ENCODE assay signal across 8 mouse cellular contexts in the genomic region with DNA sequence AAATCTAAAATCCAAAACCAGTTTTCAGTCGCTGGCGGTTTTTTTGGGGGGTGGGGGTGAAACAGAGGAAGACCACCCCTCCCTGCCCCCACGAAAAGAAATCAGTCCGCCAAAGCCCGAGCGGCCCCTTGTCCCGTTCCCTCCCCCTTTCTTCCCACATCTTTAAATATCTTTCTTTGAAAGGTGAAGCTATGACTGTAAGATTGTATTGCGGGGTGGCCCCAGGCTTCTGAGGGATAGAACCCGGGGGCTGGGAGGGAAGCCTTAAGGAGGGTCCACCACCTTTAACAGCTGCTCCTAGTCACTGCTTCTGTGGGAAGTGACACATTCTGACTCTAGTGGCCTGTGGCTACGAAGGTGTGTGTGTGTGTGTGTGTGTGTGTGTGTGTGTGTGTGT. TPM values are rescaled to one million over a fixed set of nuclear protein-coding genes. Genes with fewer than 3 reads are reported as not detected.
DNase-seq lines count a peak whose midpoint lies in the region; ATAC-seq and TF ChIP-seq lines count a peak whose summit lies in the region.

No protein-coding gene starts in this region.

- 9% methylated on average over 10 of the region's 10 CpGs for WGBS in kidney, embryonic 14.5 days
- WGBS in hindbrain, postnatal 0 days: 24% methylated on average over 10 of the region's 10 CpGs
- whole genome bisulfite sequencing in neural tube, embryonic 12.5 days: 15% methylated on average over 10 of the region's 10 CpGs

- DNase-seq in kidney, adult 18-20 months: no peak
- no peak for DNase-seq in hindbrain, postnatal 0 days (ENCODE audit: low spot score)
- DNase-seq in layer of hippocampus, adult 2 months (ENCODE audit: low spot score in 2 of 2): no peak
- DNase-seq in right cerebral cortex, postnatal 4 days: no peak

- H3K27me3 ChIP-seq in kidney, embryonic 14.5 days (ENCODE audit: control insufficient read depth, insufficient read depth, low read length): no peaks in the 10 kb centered on the region
- H3K27me3 ChIP-seq in hindbrain, postnatal 0 days (ENCODE audit: insufficient read depth, low read length): no peaks in the 10 kb centered on the region
- H3K27me3 ChIP-seq in neural tube, embryonic 12.5 days (replicated peaks): no peaks in the 10 kb centered on the region

- no peak overlapping the region for H3K4me3 ChIP-seq in kidney, embryonic 14.5 days (ENCODE audit: low read length)
- no peak overlapping the region for H3K4me3 ChIP-seq in embryonic fibroblast, embryonic 13.5 days (ENCODE audit: insufficient read depth, low read length)
- H3K4me3 ChIP-seq in hindbrain, postnatal 0 days (ENCODE audit: low read length): no peak overlapping the region
- H3K4me3 ChIP-seq in neural tube, embryonic 12.5 days: no peak overlapping the region
- no peak overlapping the region for H3K4me3 ChIP-seq in layer of hippocampus, adult 2 months

- peak overlapping the region; percentile 8; the same call in 1 of the 2 replicates for H3K4me2 ChIP-seq in kidney, embryonic 14.5 days (replicated peaks; ENCODE audit: low read depth, low read length)
- H3K4me2 ChIP-seq in hindbrain, postnatal 0 days (ENCODE audit: low read depth, low read length): peak overlapping the region; percentile 34; the same call in 1 of the 2 replicates
- H3K4me2 ChIP-seq in neural tube, embryonic 12.5 days (replicated peaks): peak overlapping the region; percentile 44

- no peak for TF ChIP-seq POLR2A in embryonic fibroblast, embryonic 13.5 days (IDR thresholded peaks at IDR 0.05; ENCODE audit: low read depth, low read length)

- peaks cover 15% of the 10 kb centered on the region for H3K9me3 ChIP-seq in kidney, embryonic 14.5 days (ENCODE audit: control insufficient read depth, low read length)
- H3K9me3 ChIP-seq in hindbrain, postnatal 0 days (ENCODE audit: low read length): 0 out of 2 replicates have a peak, but pooled peaks cover 11% of the 10 kb centered on the region
- peaks cover 11% of the 10 kb centered on the region for H3K9me3 ChIP-seq in neural tube, embryonic 12.5 days

- H3K4me1 ChIP-seq in kidney, embryonic 14.5 days (ENCODE audit: control insufficient read depth, insufficient read depth, low read length): peaks cover 13% of the 10 kb centered on the region
- peaks cover 7% of the 10 kb centered on the region; the same call in 1 of the 2 replicates for H3K4me1 ChIP-seq in embryonic fibroblast, embryonic 13.5 days (ENCODE audit: control insufficient read depth, insufficient read depth, low read length)
- peaks cover 6% of the 10 kb centered on the region; the same call in 1 of the 2 replicates for H3K4me1 ChIP-seq in hindbrain, postnatal 0 days (ENCODE audit: insufficient read depth, low read length)
- peaks cover 11% of the 10 kb centered on the region for H3K4me1 ChIP-seq in neural tube, embryonic 12.5 days

- no peak for ATAC-seq in kidney, embryonic 14.5 days (ENCODE audit: low FRiP score, low TSS enrichment)
- no peak for ATAC-seq in hindbrain, postnatal 0 days
- 0 out of 2 replicates have a peak, but pooled peaks have one; percentile 33 for ATAC-seq in neural tube, embryonic 12.5 days (ENCODE audit: low FRiP score, low read depth)
- ATAC-seq in inflammation-experienced regulatory T-cells, adult 6 months: no peak

- H3K27ac ChIP-seq in kidney, embryonic 14.5 days (ENCODE audit: low read depth, low read length): no peak overlapping the region
- H3K27ac ChIP-seq in embryonic fibroblast, embryonic 13.5 days (ENCODE audit: insufficient read depth, low read length): 0 out of 2 replicates have a peak overlapping the region, but pooled peaks have one; percentile 45
- no peak overlapping the region for H3K27ac ChIP-seq in hindbrain, postnatal 0 days
- no peak overlapping the region for H3K27ac ChIP-seq in neural tube, embryonic 12.5 days
- no peak overlapping the region for H3K27ac ChIP-seq in layer of hippocampus, adult 2 months

- H3K36me3 ChIP-seq in kidney, embryonic 14.5 days (ENCODE audit: control insufficient read depth, insufficient read depth, low read length): no peaks in the 10 kb centered on the region
- H3K36me3 ChIP-seq in hindbrain, postnatal 0 days (ENCODE audit: insufficient read depth, low read length): no peaks in the 10 kb centered on the region
- no peaks in the 10 kb centered on the region for H3K36me3 ChIP-seq in neural tube, embryonic 12.5 days

- peak overlapping the region; percentile 28; the same call in 1 of the 2 replicates for H3K9ac ChIP-seq in kidney, embryonic 14.5 days (ENCODE audit: low read depth, low read length)
- H3K9ac ChIP-seq in hindbrain, postnatal 0 days (replicated peaks; ENCODE audit: low read length): no peak overlapping the region
- H3K9ac ChIP-seq in neural tube, embryonic 12.5 days: no peak overlapping the region

- no peak for TF ChIP-seq CTCF in embryonic fibroblast, embryonic 13.5 days (IDR thresholded peaks at IDR 0.05; ENCODE audit: borderline replicate concordance, insufficient read depth, low read length)
- TF ChIP-seq CTCF in hindbrain, postnatal 0 days (IDR thresholded peaks at IDR 0.05; ENCODE audit: low read depth): no peak
- TF ChIP-seq CTCF in layer of hippocampus, adult 2 months (conservative IDR thresholded peaks at IDR 0.05): no peak

RNA-seq across cellular contexts. Expression of gene Rpl14, which starts 32.3 kb away (rescaled TPM):
- polyA plus RNA-seq in kidney, embryonic 14.5 days (2014; fragmentation: Nextera tagmentation; extraction: Ambion mirVana): 1,099 and 1,259 TPM in 2 replicates
- 830 and 831 TPM in 2 replicates for polyA plus RNA-seq in embryonic fibroblast, embryonic 13.5 days (2011; ENCODE audit: insufficient read length, low read depth, missing spikeins)
- total RNA-seq in hindbrain, postnatal 0 days (2014; rRNA removed): 137 and 147 TPM in 2 replicates
- polyA plus RNA-seq in hindbrain, postnatal 0 days (2015; fragmentation: Nextera tagmentation; extraction: Ambion mirVana): 432 and 453 TPM in 2 replicates
- 538 and 558 TPM in 2 replicates for polyA plus RNA-seq in neural tube, embryonic 12.5 days (2016; fragmentation: Nextera tagmentation; extraction: Ambion mirVana)
- 1,000 to 10,000 TPM; 1,512 to 2,767 (median 2,161) TPM for polyA plus RNA-seq in inflammation-experienced regulatory T-cells, adult 6 months (2017; shearing (Covaris generic))
- total RNA-seq in layer of hippocampus, adult 2 months (2021): 100 to 1,000 TPM; 318 to 323 TPM
